Mouse (Mus musculus) embryonic facial prominence, embryonic 13.5 days (tissue): ENCODE measurements around the gene Cdk8. TPM values are rescaled to one million over a fixed set of nuclear protein-coding genes. Genes with fewer than 3 reads are reported as not detected.
"Not testable (repeated sequence)": the region's sequence is repeated elsewhere in the genome, so short reads cannot be mapped to it uniquely, and the experiment has no call there.

Source experiments
- ATAC-seq: fragments of 200-750 bp; cut with Nextera tagmentation; 2 replicates; pipeline ENCODE4 v1.8.0; 2017; ENCODE audit warnings: low read depth; ENCODE audit not compliant: insufficient number of reproducible peaks, insufficient read depth, low FRiP score, low TSS enrichment
- H3K27ac ChIP-seq: fragments of 300-500 bp; sonication (generic); 2 replicates; pipeline ENCODE4 v1.5.1; 2015; ENCODE audit warnings: moderate library complexity, mild to moderate bottlenecking, inconsistent platforms
- H3K27me3 ChIP-seq: fragments of 300-500 bp; sonication (generic); 2 replicates; pipeline ENCODE4 v1.6.1; 2015; ENCODE audit warnings: mild to moderate bottlenecking, inconsistent platforms
- H3K36me3 ChIP-seq: fragments of 300-500 bp; sonication (generic); 2 replicates; pipeline ENCODE4 v1.6.1; 2015; ENCODE audit warnings: mild to moderate bottlenecking, inconsistent platforms
- H3K4me1 ChIP-seq: fragments of 300-500 bp; sonication (generic); 2 replicates; pipeline ENCODE4 v1.6.1; 2015; ENCODE audit warnings: inconsistent platforms
- H3K4me2 ChIP-seq: fragments of 300-500 bp; sonication (generic); 2 replicates; pipeline ENCODE4 v1.6.1; 2015; ENCODE audit warnings: moderate library complexity, mild to moderate bottlenecking, inconsistent platforms
- H3K4me3 ChIP-seq: fragments of 300-500 bp; sonication (generic); 2 replicates; pipeline ENCODE4 v1.5.1; 2015; ENCODE audit warnings: mild to moderate bottlenecking, inconsistent platforms
- H3K9ac ChIP-seq: fragments of 300-500 bp; sonication (generic); 2 replicates; pipeline ENCODE4 v1.6.1; 2015; ENCODE audit warnings: mild to moderate bottlenecking, inconsistent platforms
- H3K9me3 ChIP-seq: fragments of 300-500 bp; sonication (generic); 2 replicates; pipeline ENCODE4 v1.6.1; 2016; ENCODE audit warnings: inconsistent platforms
- WGBS: fragments of 180-500 bp; shearing (Covaris S2); methylation state at CpG from one replicate; pipeline ENCODE4 v1.1.7; 2015; ENCODE audit warnings: mixed read lengths; 5-methylcytosine and 5-hydroxymethylcytosine counted together
- polyA plus RNA-seq: library from polyadenylated mRNA; unstranded; fragments of >200 nt; fragmentation: Nextera tagmentation; extraction: Ambion mirVana; gene quantifications from 2 replicates; pipeline ENCODE4 v1.2.1, GENCODE M21; 2015

Cdk8 gene
- 19.7 and 20.6 TPM in 2 replicates for polyA plus RNA-seq

GRCm38 (mm10) chr5:146230864-146231654 is at the start of gene Cdk8:
Cdk8 (plus strand) TSS chr5:146231230.
- Histone ChIP-seq H3K27me3 (no peaks in the 10 kb centered on the region), H3K36me3 (no peaks in the 10 kb centered on the region), H3K4me1 (peaks cover 11% of the 10 kb centered on the region), H3K9ac (peak within 1 kb of the TSS; percentile 91), H3K9me3 (no peaks in the 10 kb centered on the region), H3K4me3 (peak within 1 kb of the TSS; percentile 81), H3K27ac (peak within 1 kb of the TSS; percentile 97), H3K4me2 (peak within 1 kb of the TSS; percentile 84)
- peak; percentile 80 for ATAC-seq
- WGBS: under 1% methylated on average over 55 of the region's 102 CpGs

- H3K9ac ChIP-seq, H3K4me3 ChIP-seq, H3K9me3 ChIP-seq, H3K4me2 ChIP-seq, H3K36me3 ChIP-seq, H3K27ac ChIP-seq, H3K27me3 ChIP-seq, ATAC-seq, H3K4me1 ChIP-seq: not testable (repeated sequence)
- 76% methylated on average over 4 of the region's 4 CpGs for WGBS
Observed at GRCm38 (mm10) chr5:146185204-146185603, 45.8 kb upstream of the Cdk8 start, which contains the start of gene 1700001J03Rik. 1700001J03Rik (minus strand) TSS chr5:146185304.

GRCm38 (mm10) chr5:146187441-146187840 is 43.6 kb upstream of the Cdk8 start:
- 24% methylated on average over 5 of the region's 5 CpGs for WGBS
- ATAC-seq, H3K9me3 ChIP-seq, H3K27ac ChIP-seq, H3K4me2 ChIP-seq, H3K27me3 ChIP-seq, H3K36me3 ChIP-seq, H3K9ac ChIP-seq, H3K4me1 ChIP-seq, H3K4me3 ChIP-seq: not testable (repeated sequence)

- no peak overlapping the region for H3K4me3 ChIP-seq
- no peaks in the 10 kb centered on the region for H3K27me3 ChIP-seq
- H3K9ac ChIP-seq: no peak overlapping the region
- H3K4me2 ChIP-seq: no peak overlapping the region
- H3K9me3 ChIP-seq: no peaks in the 10 kb centered on the region
- H3K36me3 ChIP-seq: no peaks in the 10 kb centered on the region
- no peak overlapping the region for H3K27ac ChIP-seq
- no peak for ATAC-seq
- no peaks in the 10 kb centered on the region for H3K4me1 ChIP-seq
- 87% methylated on average over 1 of the region's 1 CpGs for WGBS
Observed at GRCm38 (mm10) chr5:146188144-146188543, 42.9 kb upstream of the Cdk8 start.

- Histone ChIP-seq H3K36me3 (no peaks in the 10 kb centered on the region), H3K4me1 (no peaks in the 10 kb centered on the region), H3K4me3 (no peak overlapping the region), H3K27me3 (no peaks in the 10 kb centered on the region), H3K27ac (no peak overlapping the region), H3K4me2 (no peak overlapping the region), H3K9me3 (no peaks in the 10 kb centered on the region), H3K9ac (no peak overlapping the region)
- ATAC-seq: no peak
- 82% methylated on average over 7 of the region's 7 CpGs for WGBS
Observed at GRCm38 (mm10) chr5:146188712-146189111, 42.3 kb upstream of the Cdk8 start.

GRCm38 (mm10) chr5:146190093-146190492 is 40.9 kb upstream of the Cdk8 start:
- H3K36me3 ChIP-seq: no peaks in the 10 kb centered on the region
- H3K4me2 ChIP-seq: no peak overlapping the region
- H3K9me3 ChIP-seq: no peaks in the 10 kb centered on the region
- no peaks in the 10 kb centered on the region for H3K27me3 ChIP-seq
- ATAC-seq: no peak
- no peak overlapping the region for H3K4me3 ChIP-seq
- WGBS: 63% methylated on average over 4 of the region's 4 CpGs
- no peak overlapping the region for H3K27ac ChIP-seq
- H3K4me1 ChIP-seq: no peaks in the 10 kb centered on the region
- H3K9ac ChIP-seq: no peak overlapping the region

GRCm38 (mm10) chr5:146190501-146191269 is 40.3 kb upstream of the Cdk8 start:
- Histone ChIP-seq H3K27me3 (no peaks in the 10 kb centered on the region), H3K36me3 (no peaks in the 10 kb centered on the region), H3K4me2 (no peak overlapping the region), H3K27ac (no peak overlapping the region), H3K4me1 (no peaks in the 10 kb centered on the region), H3K4me3 (no peak overlapping the region), H3K9me3 (peaks cover under 1% of the 10 kb centered on the region; the same call in 1 of the 2 replicates), H3K9ac (no peak overlapping the region)
- WGBS: 57% methylated on average over 3 of the region's 3 CpGs
- ATAC-seq: no peak

- no peak overlapping the region for H3K9ac ChIP-seq
- no peak overlapping the region for H3K4me3 ChIP-seq
- H3K27ac ChIP-seq: no peak overlapping the region
- H3K4me2 ChIP-seq: no peak overlapping the region
- WGBS: 81% methylated on average over 8 of the region's 8 CpGs
- H3K4me1 ChIP-seq: no peaks in the 10 kb centered on the region
- peaks cover 3% of the 10 kb centered on the region; the same call in 1 of the 2 replicates for H3K9me3 ChIP-seq
- no peak for ATAC-seq
- H3K27me3 ChIP-seq: no peaks in the 10 kb centered on the region
- H3K36me3 ChIP-seq: no peaks in the 10 kb centered on the region
Observed at GRCm38 (mm10) chr5:146193360-146193759, 37.7 kb upstream of the Cdk8 start.

GRCm38 (mm10) chr5:146199073-146199472 is 32.0 kb upstream of the Cdk8 start:
- H3K36me3 ChIP-seq: peaks cover 30% of the 10 kb centered on the region
- H3K27me3 ChIP-seq: no peaks in the 10 kb centered on the region
- H3K27ac ChIP-seq: no peak overlapping the region
- no peak overlapping the region for H3K9ac ChIP-seq
- H3K9me3 ChIP-seq: peaks cover 3% of the 10 kb centered on the region; the same call in 1 of the 2 replicates
- no peak overlapping the region for H3K4me3 ChIP-seq
- ATAC-seq: no peak
- no peaks in the 10 kb centered on the region for H3K4me1 ChIP-seq
- no peak overlapping the region for H3K4me2 ChIP-seq

- no peak overlapping the region for H3K27ac ChIP-seq
- ATAC-seq: no peak
- WGBS: 83% methylated on average over 2 of the region's 2 CpGs
- no peaks in the 10 kb centered on the region for H3K4me1 ChIP-seq
- H3K27me3 ChIP-seq: no peaks in the 10 kb centered on the region
- peaks cover 35% of the 10 kb centered on the region for H3K36me3 ChIP-seq
- no peak overlapping the region for H3K4me2 ChIP-seq
- no peak overlapping the region for H3K4me3 ChIP-seq
- H3K9ac ChIP-seq: no peak overlapping the region
- peaks cover 3% of the 10 kb centered on the region; the same call in 1 of the 2 replicates for H3K9me3 ChIP-seq
Observed at GRCm38 (mm10) chr5:146199540-146199939, 31.5 kb upstream of the Cdk8 start.

GRCm38 (mm10) chr5:146200580-146200979 is 30.4 kb upstream of the Cdk8 start:
- H3K9me3 ChIP-seq: peaks cover 3% of the 10 kb centered on the region; the same call in 1 of the 2 replicates
- H3K27ac ChIP-seq: no peak overlapping the region
- WGBS: 97% methylated on average over 6 of the region's 6 CpGs
- no peaks in the 10 kb centered on the region for H3K27me3 ChIP-seq
- ATAC-seq: no peak
- no peak overlapping the region for H3K9ac ChIP-seq
- no peak overlapping the region for H3K4me3 ChIP-seq
- H3K36me3 ChIP-seq: peaks cover 45% of the 10 kb centered on the region
- no peak overlapping the region for H3K4me2 ChIP-seq
- H3K4me1 ChIP-seq: no peaks in the 10 kb centered on the region

- Histone ChIP-seq H3K27ac (no peak overlapping the region), H3K27me3 (no peaks in the 10 kb centered on the region), H3K36me3 (peaks cover 79% of the 10 kb centered on the region), H3K9me3 (no peaks in the 10 kb centered on the region), H3K9ac (no peak overlapping the region), H3K4me3 (no peak overlapping the region), H3K4me1 (no peaks in the 10 kb centered on the region), H3K4me2 (no peak overlapping the region)
- 84% methylated on average over 2 of the region's 2 CpGs for WGBS
- no peak for ATAC-seq
Observed at GRCm38 (mm10) chr5:146203921-146204320, 27.1 kb upstream of the Cdk8 start.
